Mouse (Mus musculus) skeletal muscle tissue, adult 2 months (tissue): ENCODE results near the gene Samhd1.

Source experiments
- DNase-seq: peaks from one replicate; pipeline ENCODE4 v3.0.0-alpha.2; 2012; ENCODE audit warnings: low read depth, low spot score

Samhd1 gene

GRCm38 (mm10) chr2:157073378-157074052 lies 61.5 kb downstream of the Samhd1 start:
- DNase-seq = no peak

- no peak for DNase-seq
Measured at GRCm38 (mm10) chr2:157072316-157072990, 62.6 kb downstream of the Samhd1 start.

GRCm38 (mm10) chr2:157071556-157071955 lies 63.5 kb downstream of the Samhd1 start:
- peak; percentile 79 for DNase-seq

GRCm38 (mm10) chr2:157070365-157070764 lies 64.7 kb downstream of the Samhd1 start:
- DNase-seq = no peak

DNA sequence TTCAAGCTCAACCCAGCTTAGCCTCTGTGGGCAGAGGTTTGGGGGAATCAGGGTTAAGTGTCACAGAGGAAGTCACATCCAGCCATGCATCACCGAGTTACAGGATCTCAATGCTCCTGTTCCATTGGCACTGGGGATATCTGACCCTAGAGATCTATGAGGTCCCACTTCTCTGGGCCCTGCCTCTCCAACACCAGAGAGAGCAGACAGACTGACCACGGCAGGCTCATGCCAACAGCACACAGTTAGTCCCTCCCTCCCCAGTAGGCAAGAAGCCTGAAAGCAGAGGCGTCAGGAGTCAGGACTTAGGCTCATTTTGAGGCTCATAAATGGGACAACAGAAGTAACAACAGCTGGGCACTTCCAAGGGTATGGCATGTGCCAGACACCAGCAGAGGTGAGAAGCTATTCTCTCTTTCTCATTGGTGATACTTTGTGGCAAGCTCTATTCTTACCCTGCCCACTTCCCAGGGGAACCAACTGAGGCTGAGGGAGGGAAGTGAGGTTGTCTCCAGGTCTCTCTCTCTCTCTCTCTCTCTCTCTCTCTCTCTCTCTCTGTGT lies 65.2 kb downstream of the Samhd1 start:
- DNase-seq = no peak

DNA sequence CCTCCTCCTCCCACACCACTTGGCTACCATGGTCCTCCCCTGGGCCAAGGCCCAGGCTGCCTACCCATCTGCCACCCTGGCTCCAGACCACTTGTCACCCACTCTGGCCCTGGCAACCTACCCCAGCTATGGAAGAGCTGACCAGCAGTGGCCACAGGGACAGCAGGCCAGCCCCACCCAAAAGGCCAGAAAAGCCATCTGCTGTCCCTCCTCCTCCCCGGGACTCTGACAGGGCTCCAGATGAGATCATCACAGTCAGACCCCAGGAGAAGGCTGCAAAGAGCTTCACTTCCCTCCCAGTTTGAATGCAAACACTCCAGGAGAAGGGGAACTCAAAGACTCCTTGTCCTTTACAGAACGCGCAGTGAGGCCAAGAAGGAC lies 65.7 kb downstream of the Samhd1 start:
- DNase-seq = no peak

DNA sequence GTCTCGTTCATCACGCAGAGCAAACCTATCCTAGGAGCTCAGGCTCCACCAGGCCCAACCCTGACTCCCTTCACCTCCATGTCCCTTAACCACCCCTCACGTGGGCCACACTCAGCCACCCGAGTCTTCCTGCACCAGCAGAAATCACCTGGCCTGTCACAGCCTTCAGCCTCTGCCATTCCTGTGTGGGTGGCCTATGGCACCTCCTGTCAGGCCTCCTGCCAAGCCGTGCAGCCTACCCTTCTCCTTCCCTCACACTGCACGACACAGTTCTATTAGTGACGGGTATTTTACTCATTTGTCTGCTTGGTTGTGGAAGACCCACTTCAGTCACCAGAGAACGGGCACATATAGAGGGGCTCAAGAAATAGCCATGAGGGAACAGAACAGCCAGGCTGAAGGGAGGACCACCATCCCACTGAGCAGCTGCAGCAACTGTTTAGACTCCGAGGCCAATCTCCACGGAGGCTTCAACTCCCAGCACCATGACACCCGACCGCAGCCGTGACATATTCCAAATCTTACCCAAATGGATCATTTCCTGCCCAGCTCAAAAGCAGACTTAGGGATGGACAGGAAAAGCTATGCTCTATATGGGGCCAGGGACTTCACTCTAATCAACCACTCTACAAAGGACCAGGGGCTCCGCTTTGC lies 66.2 kb downstream of the Samhd1 start:
- DNase-seq = no peak

- DNase-seq = no peak
Measured at GRCm38 (mm10) chr2:157066731-157067430, 68.2 kb downstream of the Samhd1 start.

- peak; percentile 49 for DNase-seq
Measured at GRCm38 (mm10) chr2:157065879-157066226, 69.2 kb downstream of the Samhd1 start.

DNA sequence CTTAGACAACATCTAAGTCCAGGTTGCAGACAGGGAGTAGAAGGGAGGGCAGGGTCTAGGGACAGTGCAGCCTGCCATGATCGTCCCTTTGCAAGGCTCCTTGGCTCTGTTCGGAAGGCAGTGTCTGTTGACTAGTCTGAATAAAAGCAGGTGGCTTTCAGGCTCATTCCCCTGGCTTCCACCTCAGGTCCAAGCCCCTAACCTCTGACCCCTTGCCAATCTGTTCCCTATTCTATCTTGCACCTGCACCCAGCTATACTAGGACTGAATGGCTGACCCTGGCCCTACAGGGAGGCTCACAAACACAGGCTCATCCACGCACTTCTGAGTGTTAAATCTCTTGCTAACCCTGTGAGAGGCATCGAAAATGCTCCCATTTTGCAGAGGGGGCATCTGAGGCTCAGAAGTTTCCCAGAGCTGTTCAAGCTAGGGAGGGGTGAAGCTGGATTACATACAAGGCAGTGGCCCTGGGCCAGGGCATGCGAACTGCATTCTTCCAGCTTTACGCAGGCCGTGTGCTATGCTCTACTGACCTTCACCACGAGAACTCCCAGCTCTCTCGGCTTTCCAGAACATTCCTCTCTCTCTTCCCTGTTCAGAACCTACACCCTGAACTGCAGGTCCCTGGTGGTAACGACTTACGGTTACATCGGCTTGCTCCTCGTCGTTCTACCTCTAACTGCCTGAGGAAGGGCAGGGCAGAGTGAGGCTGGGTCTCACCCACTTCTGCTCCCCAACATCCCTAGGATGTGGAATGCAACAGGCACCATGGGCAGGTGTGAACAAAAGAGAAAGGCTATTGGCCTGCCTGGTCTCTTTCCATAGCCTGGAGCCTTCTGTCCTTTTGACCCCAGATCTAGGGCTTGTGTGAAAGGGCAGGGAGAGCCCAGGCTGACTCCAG lies 69.8 kb downstream of the Samhd1 start:
- DNase-seq = no peak

- no peak for DNase-seq
Measured at GRCm38 (mm10) chr2:157064136-157064535, 70.9 kb downstream of the Samhd1 start.

DNA sequence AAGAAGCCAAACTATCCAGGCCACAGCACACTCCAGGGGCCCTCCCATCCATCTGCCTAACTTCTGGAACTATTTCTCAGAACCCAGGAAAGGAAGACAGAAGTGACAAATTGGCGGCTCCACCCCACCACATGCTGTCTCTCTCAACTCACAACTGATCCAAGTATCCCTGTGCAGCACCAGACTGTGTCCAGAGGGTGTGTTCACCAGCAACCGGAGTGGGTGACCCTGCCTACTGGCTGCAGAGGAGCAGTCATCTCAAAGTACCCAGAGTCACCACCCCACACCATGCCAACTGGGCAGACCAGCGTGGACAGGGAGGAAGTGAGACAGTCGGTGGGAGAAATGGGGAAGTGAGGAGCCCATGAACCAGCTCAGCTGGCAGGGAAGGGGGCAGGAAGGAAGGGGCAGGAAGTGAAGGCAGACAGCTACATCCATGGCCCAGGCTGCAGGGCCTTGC lies 71.8 kb downstream of the Samhd1 start:
- DNase-seq = peak; percentile 60

DNA sequence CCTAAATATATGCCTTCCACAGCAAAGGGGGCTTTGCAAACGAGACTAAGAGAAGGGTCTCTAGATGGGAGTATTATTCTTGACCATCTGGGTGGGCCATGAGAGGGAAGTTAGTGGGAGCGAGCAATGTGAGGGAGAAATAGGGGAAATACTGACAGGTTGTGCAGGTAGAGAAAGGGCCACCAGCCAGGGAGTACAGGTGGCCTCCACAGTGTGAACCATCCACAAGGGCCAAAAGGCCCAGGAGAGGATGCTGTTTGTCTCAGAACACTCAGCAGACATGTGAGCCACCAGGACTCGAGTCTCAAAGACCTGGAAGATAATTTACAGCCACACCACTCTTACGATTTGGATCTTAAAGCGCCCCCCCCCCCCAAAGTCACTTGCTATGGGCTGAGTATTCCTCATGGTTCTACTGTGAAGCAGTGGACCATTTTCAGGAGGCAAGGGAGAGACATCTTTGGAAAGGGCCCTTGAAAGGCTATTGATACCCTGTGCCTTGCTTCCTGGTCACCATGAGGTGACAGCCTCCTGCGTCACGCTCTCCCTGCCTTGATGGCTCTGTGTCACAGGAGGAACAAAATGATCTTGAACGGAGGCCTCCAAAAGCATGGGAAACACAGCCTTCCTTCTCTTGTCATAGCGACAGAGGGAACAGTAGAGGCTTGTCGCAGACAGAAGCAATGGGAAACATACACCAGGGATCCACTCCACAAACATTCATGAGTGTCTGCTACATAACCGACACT lies 74.3 kb downstream of the Samhd1 start:
- no peak for DNase-seq

DNA sequence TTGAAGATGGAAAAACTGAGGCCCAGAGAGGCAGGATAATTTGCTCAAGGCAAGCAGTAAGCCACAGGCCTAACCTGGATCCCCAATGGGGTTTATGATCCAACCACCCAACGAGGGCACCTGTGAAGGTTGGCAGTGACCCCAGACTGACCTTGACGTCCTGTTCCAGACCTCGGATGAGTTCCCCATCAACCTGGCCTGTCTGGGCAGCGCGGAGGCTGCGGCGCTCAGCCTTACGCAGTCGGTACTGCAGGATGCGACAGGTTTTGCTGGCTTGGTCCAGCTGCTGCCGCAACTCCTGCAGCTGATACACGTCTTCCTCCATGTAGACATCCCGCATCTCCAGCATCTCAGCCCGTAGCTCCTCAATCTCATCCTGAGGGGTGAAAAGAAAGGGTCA lies 75.0 kb downstream of the Samhd1 start:
- DNase-seq = no peak

DNA sequence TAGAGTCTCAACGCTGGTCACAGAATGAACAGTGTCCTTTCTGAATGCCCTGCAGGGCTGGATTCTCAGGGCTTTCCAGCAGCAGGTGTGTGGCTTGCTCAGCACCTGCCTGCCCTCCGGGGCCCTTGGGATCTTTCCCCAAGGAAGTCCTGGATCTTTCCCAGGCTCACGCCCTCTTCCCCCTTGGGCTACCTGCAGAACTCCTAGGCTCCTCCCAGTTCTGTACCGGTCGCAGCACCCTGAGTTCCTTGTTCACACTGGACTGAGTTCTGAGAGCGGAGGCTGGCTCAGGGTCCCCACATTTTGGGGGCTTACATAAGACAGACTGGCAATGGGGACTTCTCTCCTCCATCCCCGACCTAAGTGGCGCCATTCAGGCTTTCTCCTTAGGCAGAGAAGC lies 75.9 kb downstream of the Samhd1 start:
- DNase-seq = no peak

DNA sequence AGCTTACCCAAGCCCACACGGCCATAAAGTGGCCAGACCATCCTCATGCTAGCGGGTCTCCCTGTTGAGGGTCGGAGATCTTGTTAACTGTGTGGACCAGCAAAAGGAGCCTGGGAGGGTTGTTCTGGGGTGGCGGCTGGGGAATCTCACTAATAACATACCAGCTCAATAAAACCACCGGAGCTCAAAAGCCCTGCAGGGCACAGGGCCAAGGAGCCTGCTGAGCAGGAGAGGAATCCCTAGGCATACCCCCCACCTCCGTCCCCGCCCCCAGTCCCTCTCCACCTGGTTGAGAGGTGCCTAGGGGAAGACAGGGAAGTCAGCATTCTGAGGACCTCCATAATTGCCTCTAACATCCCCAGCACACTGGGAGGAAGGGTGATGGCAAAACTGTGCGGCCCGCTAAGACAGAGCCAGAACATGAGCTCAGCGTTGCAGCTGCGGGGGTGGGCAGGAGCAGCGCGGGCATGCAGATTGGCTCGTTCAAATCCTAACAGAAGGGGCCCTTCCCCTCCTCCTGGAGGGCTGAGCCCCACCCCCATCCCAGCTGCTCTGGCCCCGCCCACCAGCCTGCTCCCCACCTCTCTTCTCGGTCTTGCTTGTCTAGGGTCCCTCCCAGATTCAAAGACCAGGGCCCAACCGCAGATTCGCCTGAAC lies 76.6 kb downstream of the Samhd1 start:
- DNase-seq = no peak

DNA sequence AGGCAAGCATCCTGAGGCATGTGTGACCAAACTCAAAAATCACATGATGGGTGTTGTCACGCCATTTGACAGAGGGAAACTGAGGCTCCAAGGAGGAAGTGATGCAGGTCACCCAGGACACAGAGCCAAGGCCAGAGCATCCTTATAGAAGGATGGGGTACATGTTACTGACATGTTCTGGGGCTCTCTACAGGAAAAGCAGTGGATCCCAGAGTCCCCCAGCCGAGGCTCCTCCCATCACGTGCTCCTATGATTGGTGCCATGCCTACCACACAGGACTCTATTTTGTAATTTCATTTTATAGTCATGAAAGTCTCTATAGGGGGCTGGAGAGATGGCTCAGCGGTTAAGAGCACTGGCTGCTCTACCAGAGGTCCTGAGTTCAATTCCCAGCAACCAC lies 77.3 kb downstream of the Samhd1 start:
- no peak for DNase-seq

- DNase-seq = no peak
Measured at GRCm38 (mm10) chr2:157057186-157057585, 77.9 kb downstream of the Samhd1 start.

- DNase-seq = no peak
Measured at GRCm38 (mm10) chr2:157055721-157056120, 79.3 kb downstream of the Samhd1 start.

DNA sequence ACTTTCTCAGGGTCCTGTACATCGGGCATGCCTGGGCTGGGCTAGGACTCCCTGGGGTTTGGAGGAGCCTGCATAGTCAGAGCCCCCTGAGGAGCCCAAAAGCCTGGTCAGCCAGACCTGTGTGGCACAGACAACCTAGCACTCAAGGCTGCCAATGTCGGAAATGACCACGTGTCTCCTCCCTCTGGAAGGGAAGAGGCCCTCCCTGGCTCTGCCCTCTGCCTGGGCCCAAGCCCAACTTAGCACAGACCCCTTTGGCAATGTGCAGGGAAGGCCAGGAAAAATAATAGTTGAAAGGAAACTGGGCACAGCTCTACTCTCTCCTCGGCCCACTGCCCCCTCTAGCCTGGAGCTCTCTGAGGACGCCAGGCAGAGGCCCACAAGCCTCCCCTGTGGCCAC lies 80.2 kb downstream of the Samhd1 start:
- DNase-seq = no peak
